Mouse (Mus musculus) heart, embryonic 10.5 days (tissue): ENCODE data around the gene Ski. TPM values are rescaled to one million over a fixed set of nuclear protein-coding genes. Genes with fewer than 3 reads are reported as not detected.

ENCODE experiments used
- polyA plus RNA-seq: library from polyadenylated mRNA; unstranded; fragments of >200 nt; fragmentation: Nextera tagmentation; extraction: Ambion mirVana; gene quantifications from 2 replicates; pipeline ENCODE4 v1.2.1, GENCODE M21; 2016

Gene Ski
- polyA plus RNA-seq, 1 experiment from 2014 or later: 11.3 TPM

Other genes with a start within 250 kb of the Ski start
- 0.41 and 0.57 TPM in 2 replicates for gene Plch2, start 165.8 kb downstream of the Ski start, polyA plus RNA-seq
- gene Pex10, start 155.6 kb downstream of the Ski start, polyA plus RNA-seq: 17.3 and 19.4 TPM in 2 replicates
- 144 and 165 TPM in 2 replicates for gene Rer1, start 136.2 kb downstream of the Ski start, polyA plus RNA-seq
- gene Morn1, start 136.0 kb downstream of the Ski start, polyA plus RNA-seq: 3.6 and 4.6 TPM in 2 replicates
- gene Faap20, start 27.2 kb upstream of the Ski start, polyA plus RNA-seq: 77.0 and 87.4 TPM in 2 replicates
- gene Prkcz, start 138.8 kb upstream of the Ski start, polyA plus RNA-seq: 8.9 and 12.4 TPM in 2 replicates
- not detected in 2 replicates for gene Gabrd, start 175.5 kb upstream of the Ski start, polyA plus RNA-seq
- 1.7 and 3.3 TPM in 2 replicates for gene Cfap74, start 186.6 kb upstream of the Ski start, polyA plus RNA-seq
- not detected in 2 replicates for gene Tmem52, start 246.5 kb upstream of the Ski start, polyA plus RNA-seq